ENCODE assay signal across 14 mouse cellular contexts in the genomic region with DNA sequence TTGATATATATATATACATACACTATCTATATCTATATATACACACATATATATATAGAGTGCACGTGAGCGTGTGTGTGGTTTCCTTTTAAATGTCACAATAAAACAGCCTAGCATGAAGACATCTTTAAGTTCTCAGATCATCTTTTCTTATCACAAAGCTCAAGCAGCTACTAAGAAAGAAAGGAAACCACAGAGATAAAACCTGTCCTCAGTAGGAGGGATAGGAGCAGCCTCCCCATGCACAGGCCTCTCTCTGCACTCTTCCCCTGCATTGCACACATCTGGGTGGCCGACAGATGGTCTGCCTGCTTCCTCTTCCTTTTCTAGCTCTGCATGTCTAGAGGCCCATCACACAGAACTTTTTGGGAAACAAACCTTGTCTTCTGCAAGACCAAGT.
DNase-seq lines count a peak whose midpoint lies in the region; ATAC-seq lines count a peak whose summit lies in the region.
"Had no signal": no experiment of that assay in that cellular context is flagged by ENCODE, and none has a peak within 500 bp of the region (broad histone marks: within the 10 kb centered on the region; RNA-seq: fewer than 3 reads in every experiment).

No protein-coding gene starts in this region.

- peak; percentile 97 for DNase-seq in 416B (ENCODE audit: low read depth)
- peak; percentile 94 for DNase-seq in MEL-GATA-1-ER (ENCODE audit: extremely low read depth, low read depth)
- DNase-seq in liver, embryonic 13.5 days, result peak; percentile 65
- DNase-seq in spleen, postnatal 36 days (ENCODE audit: low spot score in 2 of 2), result peak; percentile 79 to 80
- no peak for DNase-seq in yolk sac, embryonic 10.5 days (ENCODE audit: low spot score)
- DNase-seq in kidney, postnatal 4 days, result no peak
- no peak for DNase-seq in gastrocnemius, postnatal 36 days
- DNase-seq in adipocyte (ENCODE audit: low spot score), result no peak
- DNase-seq: kidney, adult 9 months; retina, postnatal 1 day had no signal

- peaks cover 59% of the 10 kb centered on the region for H3K4me1 ChIP-seq in liver, embryonic 13.5 days (replicated peaks)
- H3K4me1 ChIP-seq: hindbrain, embryonic 10.5 days; limb, embryonic 15.5 days had no signal

- WGBS in liver, embryonic 13.5 days (ENCODE audit: insufficient replicate concordance), result 7% methylated on average over 3 of the region's 3 CpGs

- H3K4me2 ChIP-seq in liver, embryonic 13.5 days, result 0 out of 2 replicates have a peak overlapping the region, but pooled peaks have one; percentile 1
- H3K4me2 ChIP-seq: embryonic facial prominence, embryonic 12.5 days; forebrain, embryonic 13.5 days; limb, embryonic 15.5 days had no signal

- peak; percentile 94 for ATAC-seq in liver, embryonic 13.5 days (ENCODE audit: low read depth)
- ATAC-seq: forebrain, embryonic 13.5 days had no signal

- H3K36me3 ChIP-seq in liver, embryonic 13.5 days, result no peaks in the 10 kb centered on the region
- H3K36me3 ChIP-seq: embryonic facial prominence, embryonic 12.5 days; hindbrain, embryonic 10.5 days; limb, embryonic 15.5 days had no signal

- H3K9ac ChIP-seq in liver, embryonic 13.5 days, result no peak overlapping the region
- H3K9ac ChIP-seq: embryonic facial prominence, embryonic 12.5 days; forebrain, embryonic 13.5 days; limb, embryonic 15.5 days had no signal

- H3K27ac ChIP-seq in liver, embryonic 13.5 days, result peak overlapping the region; percentile 58
- H3K27ac ChIP-seq: embryonic facial prominence, embryonic 12.5 days; forebrain, embryonic 13.5 days; hindbrain, embryonic 10.5 days; limb, embryonic 15.5 days had no signal

- intact Hi-C loops in gastrocnemius, postnatal 36 days (cut with DNase I), result no loop called here

- H3K27me3 ChIP-seq in liver, embryonic 13.5 days, result no peaks in the 10 kb centered on the region
- H3K27me3 ChIP-seq: embryonic facial prominence, embryonic 12.5 days; forebrain, embryonic 13.5 days; limb, embryonic 15.5 days had no signal

- no peak overlapping the region for H3K4me3 ChIP-seq in liver, embryonic 13.5 days (replicated peaks)
- H3K4me3 ChIP-seq: embryonic facial prominence, embryonic 12.5 days; forebrain, embryonic 13.5 days; hindbrain, embryonic 10.5 days; limb, embryonic 15.5 days had no signal

- H3K9me3 ChIP-seq in liver, embryonic 13.5 days (replicated peaks), result no peaks in the 10 kb centered on the region
- H3K9me3 ChIP-seq: embryonic facial prominence, embryonic 12.5 days; forebrain, embryonic 13.5 days; hindbrain, embryonic 10.5 days; limb, embryonic 15.5 days had no signal

Comparison
In these comparisons a context has a peak if more than half of its experiments do, and no peak if none do; other contexts are left out.
1. DNase-seq: peak in 416B (single experiment), MEL-GATA-1-ER (single experiment), liver, embryonic 13.5 days (single experiment) and spleen, postnatal 36 days (2 of 2); none in yolk sac, embryonic 10.5 days (single experiment), kidney, postnatal 4 days (0 of 2), gastrocnemius, postnatal 36 days (0 of 2) and adipocyte (single experiment).